Mouse (Mus musculus) kidney, adult 2 months (tissue): Measurements from ENCODE around the gene Sfswap.

Experiments
- CTCF ChIP-seq: fragments of 200-500 bp; conservative IDR thresholded peaks from 2 replicates; pipeline ENCODE4 v1.5.1; 2011; ENCODE audit warnings: low read depth, mild to moderate bottlenecking, control low read depth, low read length, moderate library complexity, mixed read lengths; ENCODE audit not compliant: insufficient read depth, insufficient read length
- POLR2A ChIP-seq: fragments of 200-500 bp; IDR thresholded peaks from one replicate; pipeline ENCODE4 v1.6.1; 2011; ENCODE audit warnings: low read depth, low read length, control low read depth

DNA sequence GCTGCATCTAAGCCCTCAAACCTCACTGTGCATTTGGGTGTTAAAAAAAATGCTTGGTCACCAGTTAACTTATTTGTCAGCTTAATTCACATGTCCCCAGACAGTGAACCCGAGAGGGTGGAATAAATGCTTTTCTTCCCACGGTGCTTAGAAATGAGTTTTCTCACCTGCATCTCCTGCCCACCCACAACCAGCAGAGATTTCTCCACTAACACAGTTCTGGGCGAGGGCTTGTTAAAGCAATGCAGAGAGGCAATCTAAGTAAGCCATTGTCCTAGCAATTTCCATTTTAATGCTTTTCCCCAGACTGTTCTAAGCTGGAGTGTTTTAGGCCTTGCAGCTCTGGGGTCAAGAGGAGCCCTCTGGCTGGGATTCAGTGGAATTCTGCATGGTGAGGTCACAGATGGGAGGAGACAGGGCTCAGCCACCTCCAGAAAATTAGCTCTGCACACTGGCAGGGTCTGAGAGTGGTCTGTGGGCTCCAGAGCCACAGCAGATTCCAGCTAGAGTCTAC lies 25.4 kb upstream of the Sfswap start:
- TF ChIP-seq POLR2A (no peak), CTCF (no peak)
